Mouse (Mus musculus): Measurements from ENCODE around the gene Lilra5.
"Not testable (repeated sequence)": the region's sequence is repeated elsewhere in the genome, so short reads cannot be mapped to it uniquely, and the experiment has no call there.

The Lilra5 gene

DNA sequence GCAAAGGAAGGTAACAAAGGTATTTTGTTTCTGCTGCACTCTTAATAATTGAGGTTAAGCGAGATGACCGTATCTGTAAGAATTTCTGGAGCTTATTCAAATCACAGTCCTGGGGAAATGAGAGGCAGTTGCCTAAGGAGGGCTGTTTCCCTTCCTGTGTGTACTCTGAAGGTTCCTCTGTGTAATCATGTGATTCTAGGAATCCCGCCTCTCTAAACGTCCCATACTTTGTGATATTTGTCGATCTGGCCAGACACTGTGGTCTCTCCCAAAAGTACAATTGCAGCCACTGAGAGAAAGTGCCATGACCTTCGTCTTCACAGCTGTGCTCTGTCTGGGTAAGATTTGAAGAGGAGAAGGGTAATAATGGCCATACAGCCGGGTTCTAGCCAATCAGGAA lies at the start of gene Lilra5:
Lilra5 (plus strand) TSS at position 301 of the 400 bp plus-strand sequence.
- no peak for DNase-seq (ENCODE audit: low read depth, low spot score)

DNA sequence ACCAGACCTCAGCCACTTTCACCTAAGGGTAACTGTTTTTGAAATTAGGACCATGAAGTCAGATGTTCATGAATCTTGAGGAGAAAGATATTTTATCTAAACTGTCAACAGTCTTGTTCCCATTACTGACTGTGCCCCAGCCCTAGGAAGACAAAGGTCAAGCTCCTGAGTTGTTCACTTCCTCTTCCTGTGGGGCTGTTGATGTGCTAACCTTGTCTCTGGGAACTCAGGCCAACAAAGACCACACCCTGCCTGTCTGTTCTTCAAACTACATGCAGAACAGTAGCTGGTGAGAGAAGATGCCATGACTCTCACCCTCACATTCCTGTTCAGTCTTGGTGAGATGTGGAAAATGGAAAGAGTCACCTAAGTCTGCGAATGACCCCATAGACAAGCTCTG lies 30.4 kb upstream of the Lilra5 start:
- no peak for DNase-seq (ENCODE audit: low read depth, low spot score)

DNA sequence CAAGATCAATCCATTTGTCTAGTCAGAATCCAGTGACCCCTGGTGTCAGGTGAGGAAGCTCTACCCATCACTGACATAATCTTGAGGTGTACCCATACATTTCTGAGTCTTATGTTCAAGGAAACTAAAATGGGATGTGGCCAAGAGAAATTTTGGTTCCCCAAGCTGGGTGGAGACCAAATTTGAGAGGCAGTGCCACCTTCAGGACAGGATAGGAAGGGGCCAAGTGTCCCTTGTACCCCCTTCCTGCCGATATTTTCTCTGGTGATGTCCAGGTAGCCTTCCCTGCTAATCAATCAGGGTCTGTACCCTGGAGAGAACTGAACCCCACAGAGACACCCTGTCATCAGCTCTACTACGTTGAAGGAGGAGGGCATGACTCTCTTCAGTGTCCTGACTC lies 28.9 kb upstream of the Lilra5 start:
- DNase-seq (ENCODE audit: low read depth, low spot score), result no peak

DNA sequence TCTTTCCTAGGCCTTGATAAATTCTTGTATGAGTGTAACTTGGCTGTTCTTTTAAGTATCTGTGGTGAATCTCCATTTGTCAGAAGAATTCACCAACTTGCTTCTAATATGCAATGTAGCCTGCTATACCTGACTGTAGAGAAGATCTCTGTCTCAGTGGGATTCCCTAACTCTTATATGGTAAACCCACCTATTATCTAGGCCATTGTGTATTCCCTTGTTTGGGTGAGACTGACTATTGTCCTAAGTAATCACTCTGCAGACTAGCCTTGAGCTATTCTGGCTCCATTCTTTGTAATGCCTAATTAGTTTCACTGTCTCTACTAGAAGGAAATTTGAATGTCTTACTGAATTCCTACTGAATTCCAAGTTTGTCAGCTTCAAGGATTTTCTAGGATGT lies 24.1 kb upstream of the Lilra5 start:
- not testable (repeated sequence) for DNase-seq (ENCODE audit: low read depth, low spot score)

DNA sequence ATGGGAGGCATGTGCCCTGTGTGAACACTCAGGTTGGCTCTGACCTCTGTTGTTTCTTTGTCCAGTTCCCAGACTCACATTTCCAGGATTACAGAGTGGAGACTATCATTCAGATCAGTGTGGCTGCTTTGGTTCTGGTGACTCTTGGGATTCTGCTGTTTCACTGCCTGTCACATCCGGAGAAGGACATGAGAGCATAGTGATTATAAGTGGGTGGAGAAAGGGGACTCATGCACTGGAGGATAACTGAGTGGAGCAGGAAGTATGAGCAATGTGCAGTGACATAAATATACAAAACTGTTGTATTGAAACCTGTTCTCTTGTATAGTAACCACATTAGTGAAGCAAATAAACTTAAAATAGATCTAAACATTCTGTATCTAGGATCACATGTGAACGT lies 22.2 kb upstream of the Lilra5 start:
- no peak for DNase-seq (ENCODE audit: low read depth, low spot score)

DNA sequence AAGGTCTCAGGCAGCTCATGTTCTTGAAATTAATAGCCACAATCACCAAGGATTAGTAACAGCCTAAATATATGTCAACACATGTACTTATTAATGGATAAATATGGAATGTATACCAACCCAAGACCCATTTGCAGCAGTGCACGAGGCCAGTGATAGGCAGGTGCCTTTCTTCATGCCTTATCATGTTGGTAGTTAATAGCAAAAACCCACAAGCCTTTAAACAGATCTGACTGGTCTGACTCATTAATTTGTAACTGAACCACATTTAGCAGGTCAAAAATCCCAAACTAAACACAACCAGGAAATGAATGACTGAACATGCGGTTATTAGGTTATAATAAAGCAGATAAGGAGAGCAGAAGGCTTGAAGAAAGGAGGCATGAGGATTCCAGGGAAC lies 21.7 kb upstream of the Lilra5 start:
- no peak for DNase-seq (ENCODE audit: low read depth, low spot score)

DNA sequence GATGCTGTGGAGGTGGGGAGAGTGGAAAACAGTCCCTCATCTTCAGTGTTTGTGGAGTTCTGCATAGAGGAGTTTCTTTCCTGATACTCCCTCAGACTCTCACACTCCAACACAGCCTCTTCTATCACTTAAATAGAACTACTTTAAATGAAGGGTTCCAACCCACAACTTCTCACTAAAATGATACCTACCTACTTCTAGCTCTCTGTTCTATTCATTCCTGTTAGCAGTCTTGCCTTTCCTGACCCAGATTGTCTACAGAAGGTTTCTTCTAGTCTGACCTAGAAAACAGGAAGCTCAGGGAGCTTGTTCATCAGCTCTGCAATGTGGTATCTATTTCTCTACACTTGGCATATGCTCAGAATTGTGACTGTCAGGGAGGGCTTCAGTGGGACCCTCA lies 2.0 kb upstream of the Lilra5 start:
- no peak for DNase-seq (ENCODE audit: low read depth, low spot score)

DNA sequence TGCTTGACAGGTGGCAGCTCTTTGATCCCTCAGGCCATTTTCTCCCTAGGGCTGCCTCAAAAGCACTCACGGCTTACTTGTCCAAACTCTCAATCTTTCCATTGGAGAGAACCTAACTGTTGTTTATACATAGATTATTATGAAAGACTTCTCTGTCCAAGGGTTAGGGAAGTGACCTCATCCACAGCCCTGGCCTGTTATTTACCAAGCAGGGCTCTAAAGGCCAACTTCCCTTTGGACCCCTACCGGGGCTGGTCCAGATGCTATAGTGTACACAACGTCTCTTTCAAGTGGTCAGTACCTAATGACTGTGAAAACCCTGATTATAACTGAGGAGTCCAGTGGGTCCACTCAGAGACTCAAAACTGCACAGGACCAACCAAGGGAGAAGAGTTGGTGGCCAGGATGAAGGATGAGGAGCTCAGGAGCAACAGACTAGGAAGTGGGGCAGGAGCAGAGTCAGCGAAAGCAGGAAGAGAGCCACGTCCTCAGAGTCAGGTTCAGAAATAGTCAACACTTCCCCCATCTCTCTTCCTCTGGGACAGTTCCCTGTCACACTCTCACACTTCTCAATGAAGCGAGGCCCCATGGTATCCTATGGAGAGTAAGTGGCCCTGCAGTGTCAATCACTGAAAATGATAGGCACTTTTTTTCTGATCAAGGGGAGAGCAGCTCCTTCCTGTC lies 1.6 kb downstream of the Lilra5 start:
- no peak for DNase-seq (ENCODE audit: low read depth, low spot score)

DNA sequence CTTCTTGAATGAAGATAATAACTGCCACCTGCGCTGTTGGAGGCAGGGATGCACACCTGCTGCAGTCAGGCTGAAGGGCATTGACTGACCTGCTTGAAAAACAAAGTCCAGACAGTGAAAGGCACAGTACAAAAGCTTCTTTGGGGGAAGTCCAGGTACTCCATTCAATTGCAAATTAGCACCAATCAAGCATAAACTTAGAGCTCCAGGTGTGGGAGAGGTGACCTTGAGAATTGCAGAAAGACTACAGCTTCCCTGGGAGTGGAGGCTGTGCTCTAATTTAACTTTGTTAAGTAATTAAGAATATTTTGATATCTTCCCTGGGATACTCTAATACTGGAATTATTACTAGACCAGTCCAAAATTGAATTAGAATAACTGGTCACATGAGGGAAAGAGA lies 13.7 kb downstream of the Lilra5 start:
- DNase-seq (ENCODE audit: low read depth, low spot score), result not testable (repeated sequence)

DNA sequence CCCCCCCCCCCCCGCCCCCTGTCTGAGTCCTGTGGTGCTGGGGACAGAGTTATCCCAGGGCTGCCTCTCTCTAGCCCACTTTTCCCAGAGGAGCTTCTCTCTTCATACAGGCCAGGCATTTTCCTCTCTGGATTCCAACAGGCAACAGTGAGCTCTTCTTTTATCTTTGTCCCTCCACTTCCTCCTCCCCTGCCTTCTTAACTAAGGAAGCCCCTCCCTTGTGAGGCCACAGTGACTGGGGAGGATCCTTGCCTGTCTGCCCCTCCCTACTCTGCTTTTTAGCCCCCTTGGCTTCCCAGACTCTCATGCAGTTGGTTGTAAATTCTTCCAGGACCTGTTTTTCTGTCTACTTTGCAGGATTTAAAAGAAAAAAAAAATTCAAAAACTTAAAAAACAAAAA lies 18.5 kb downstream of the Lilra5 start:
- DNase-seq (ENCODE audit: low read depth, low spot score), result not testable (repeated sequence)

DNA sequence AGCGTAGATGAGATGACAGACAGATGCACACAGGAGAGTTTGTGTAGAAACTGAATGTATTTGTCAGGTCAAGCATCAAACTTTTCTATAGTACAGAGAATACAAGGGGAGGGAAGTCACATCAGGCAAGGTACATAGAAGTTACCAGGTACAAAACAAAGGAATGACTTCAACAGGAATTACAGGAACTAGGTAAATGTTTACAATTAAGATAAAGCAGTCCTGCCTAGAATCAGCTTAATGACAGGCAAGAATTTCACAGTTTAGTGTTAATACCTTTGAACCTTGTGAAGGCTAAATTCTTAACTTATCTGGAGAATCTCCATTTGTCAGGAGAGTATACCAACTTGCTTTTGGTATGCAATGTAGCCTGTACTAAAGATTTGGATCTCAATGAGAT lies 23.0 kb downstream of the Lilra5 start:
- DNase-seq (ENCODE audit: low read depth, low spot score), result not testable (repeated sequence)

DNA sequence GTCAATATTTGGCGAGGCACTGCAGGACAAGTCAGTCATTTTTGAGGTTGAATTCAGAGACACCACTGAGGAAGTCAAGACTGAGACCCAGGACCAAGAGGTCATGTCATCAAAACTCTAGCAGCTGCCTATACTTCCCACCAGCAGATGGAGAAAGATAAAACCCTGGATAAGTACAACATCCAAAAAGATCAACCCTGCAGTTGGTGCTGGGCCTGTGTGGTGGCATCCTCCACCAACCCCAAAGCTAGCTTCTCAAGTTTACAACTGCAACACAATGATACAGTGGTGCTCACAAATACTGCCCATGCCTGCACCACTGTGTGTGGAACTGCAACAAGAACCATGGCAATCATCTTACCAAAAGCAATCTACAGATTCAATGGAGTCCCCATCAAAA lies 34.6 kb downstream of the Lilra5 start:
- DNase-seq (ENCODE audit: low read depth, low spot score), result not testable (repeated sequence)

DNA sequence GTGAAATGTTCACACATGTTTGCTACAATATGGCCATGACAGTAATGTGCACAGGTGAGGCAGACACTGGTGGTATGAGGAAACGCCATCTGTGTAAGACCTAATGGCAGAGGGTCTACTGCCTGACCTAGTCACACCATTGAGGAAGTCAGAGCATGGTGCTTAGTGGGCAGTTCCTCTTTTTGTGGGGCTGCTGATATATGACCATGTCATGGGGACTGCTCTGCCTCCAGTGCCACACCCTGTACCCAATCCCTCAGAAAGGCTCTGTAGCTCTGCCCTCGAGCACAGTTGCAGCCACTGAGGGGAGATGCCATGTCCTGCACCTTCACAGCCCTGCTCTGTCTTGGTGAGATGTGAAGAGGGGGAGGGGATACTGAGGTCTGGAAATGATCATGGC lies 36.3 kb downstream of the Lilra5 start:
- peak; percentile 13 for DNase-seq (ENCODE audit: low read depth, low spot score)

DNA sequence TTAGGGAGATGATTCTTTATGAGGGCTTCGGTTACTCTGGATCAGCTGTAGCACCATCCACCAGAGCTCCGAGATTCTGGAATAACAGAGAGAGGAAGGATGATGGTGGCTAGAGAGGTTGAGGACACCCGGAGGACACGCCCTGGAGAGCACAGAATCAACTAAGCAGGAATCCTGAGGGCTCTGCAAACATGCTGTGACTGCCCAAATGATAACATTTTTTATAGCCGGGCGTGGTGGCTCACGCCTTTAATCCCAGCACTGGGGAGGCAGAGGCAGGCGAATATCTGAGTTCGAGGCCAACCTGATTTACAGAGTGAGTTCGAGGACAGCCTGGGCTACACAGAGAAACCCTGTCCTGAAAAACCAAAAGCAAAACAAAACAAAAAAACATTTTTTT lies 37.9 kb downstream of the Lilra5 start:
- not testable (repeated sequence) for DNase-seq (ENCODE audit: low read depth, low spot score)

DNA sequence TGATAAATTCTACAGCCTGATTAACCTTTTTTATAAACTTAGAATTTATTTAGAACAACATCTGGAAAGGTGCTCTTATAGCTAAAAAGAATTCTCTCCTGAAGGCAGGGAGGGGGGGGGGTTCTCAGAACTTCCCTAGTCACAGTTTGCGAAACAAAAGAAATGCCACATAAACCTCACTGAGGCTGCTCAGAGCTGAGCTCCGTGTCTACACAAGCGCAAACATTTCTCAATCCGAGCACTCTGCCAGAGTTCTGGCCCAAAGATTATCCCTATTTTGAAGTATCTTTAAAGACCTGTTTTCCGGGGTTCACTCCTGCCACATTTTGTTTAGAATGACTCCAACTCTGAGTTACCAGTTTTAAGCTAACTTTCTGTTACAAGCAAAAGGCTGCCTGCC lies 55.1 kb downstream of the Lilra5 start:
- DNase-seq (ENCODE audit: low read depth, low spot score), result no peak

Data from skeletal muscle tissue, adult 2 months (tissue).